Mouse (Mus musculus) forebrain, embryonic 12.5 days (tissue): ENCODE measurements around the gene Irf2bp2. TPM values are rescaled to one million over a fixed set of nuclear protein-coding genes. Genes with fewer than 3 reads are reported as not detected.
"Not testable (repeated sequence)": the region's sequence is repeated elsewhere in the genome, so short reads cannot be mapped to it uniquely, and the experiment has no call there.

Source experiments
- ATAC-seq: fragments of 200-750 bp; cut with Nextera tagmentation; 2 replicates; pipeline ENCODE4 v1.8.0; 2017; ENCODE audit warnings: moderate TSS enrichment; ENCODE audit not compliant: low FRiP score
- H3K27ac ChIP-seq: fragments of 300-500 bp; sonication (generic); 2 replicates; pipeline ENCODE4 v1.5.1; 2016; ENCODE audit warnings: mild to moderate bottlenecking
- H3K27me3 ChIP-seq: fragments of 300-500 bp; sonication (generic); 2 replicates; pipeline ENCODE4 v1.6.1; 2016; ENCODE audit warnings: mild to moderate bottlenecking
- H3K36me3 ChIP-seq: fragments of 300-500 bp; sonication (generic); replicated peaks from 2 replicates; pipeline ENCODE4 v1.6.1; 2016; ENCODE audit warnings: mild to moderate bottlenecking
- H3K4me1 ChIP-seq: fragments of 300-500 bp; sonication (generic); 2 replicates; pipeline ENCODE4 v1.6.1; 2016
- H3K4me2 ChIP-seq: fragments of 300-500 bp; sonication (generic); 2 replicates; pipeline ENCODE4 v1.6.1; 2016; ENCODE audit warnings: mild to moderate bottlenecking, moderate library complexity
- H3K4me3 ChIP-seq: fragments of 300-500 bp; sonication (generic); replicated peaks from 2 replicates; pipeline ENCODE4 v1.5.1; 2016; ENCODE audit warnings: mild to moderate bottlenecking
- H3K9ac ChIP-seq: fragments of 300-500 bp; sonication (generic); 2 replicates; pipeline ENCODE4 v1.6.1; 2016; ENCODE audit warnings: mild to moderate bottlenecking
- H3K9me3 ChIP-seq: fragments of 300-500 bp; sonication (generic); 2 replicates; pipeline ENCODE4 v1.6.1; 2016
- WGBS: fragments of 180-500 bp; shearing (Covaris S2); methylation state at CpG from one replicate; pipeline ENCODE4 v1.1.7; 2016; 5-methylcytosine and 5-hydroxymethylcytosine counted together
- polyA plus RNA-seq: library from polyadenylated mRNA; unstranded; fragments of >200 nt; fragmentation: Nextera tagmentation; extraction: Ambion mirVana; gene quantifications from 2 replicates; pipeline ENCODE4 v1.2.1, GENCODE M21; 2016

Gene Irf2bp2
- polyA plus RNA-seq, 1 experiment from 2014 or later = 7.4 TPM

DNA sequence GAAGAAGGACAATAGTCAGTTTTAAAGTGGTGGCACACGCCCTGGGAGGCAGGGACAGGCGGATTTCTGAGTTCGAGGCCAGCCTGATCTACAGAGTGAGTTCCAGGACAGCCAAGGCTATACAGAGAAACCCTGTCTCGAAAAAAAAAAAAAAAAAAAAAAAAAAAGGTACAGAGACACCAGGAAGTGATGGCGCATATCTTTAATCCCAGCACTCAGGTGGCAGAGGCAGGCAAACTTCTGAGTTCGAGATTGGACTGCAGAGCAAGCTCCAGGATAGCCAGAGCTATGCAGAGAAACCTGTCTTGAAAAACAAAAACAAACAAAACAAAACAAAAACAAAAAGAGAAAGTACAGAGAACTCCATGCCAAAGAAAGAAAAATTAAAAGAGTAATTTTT lies 6.6 kb upstream of the Irf2bp2 start:
- not testable (repeated sequence) for H3K9me3 ChIP-seq, H3K4me2 ChIP-seq, ATAC-seq, H3K9ac ChIP-seq, H3K4me3 ChIP-seq, H3K27me3 ChIP-seq, H3K36me3 ChIP-seq
- Histone ChIP-seq H3K4me1 (peaks cover 56% of the 10 kb centered on the region), H3K27ac (0 out of 2 replicates have a peak overlapping the region, but pooled peaks have one; percentile 63)
- WGBS = 81% methylated on average over 6 of the region's 6 CpGs

DNA sequence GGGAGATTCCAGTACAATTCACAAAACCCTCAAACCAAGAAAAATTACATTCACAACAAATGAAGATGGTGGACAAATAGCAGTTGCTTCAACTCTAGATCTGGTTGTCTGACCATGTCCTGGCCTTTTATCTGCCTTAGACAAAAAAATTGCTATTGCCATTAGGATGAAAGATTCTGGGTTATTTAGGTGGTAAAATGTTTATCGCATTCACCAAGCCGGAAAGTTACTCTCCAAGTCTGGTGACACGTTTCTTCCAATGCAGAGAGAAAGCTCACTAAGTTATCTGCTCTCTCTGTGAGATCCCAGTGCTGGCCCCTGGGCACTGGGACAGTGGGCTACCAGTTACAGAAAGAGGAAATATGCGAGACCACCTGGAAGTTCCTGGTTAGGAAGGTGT lies 5.5 kb upstream of the Irf2bp2 start:
- WGBS = 92% methylated on average over 4 of the region's 4 CpGs

DNA sequence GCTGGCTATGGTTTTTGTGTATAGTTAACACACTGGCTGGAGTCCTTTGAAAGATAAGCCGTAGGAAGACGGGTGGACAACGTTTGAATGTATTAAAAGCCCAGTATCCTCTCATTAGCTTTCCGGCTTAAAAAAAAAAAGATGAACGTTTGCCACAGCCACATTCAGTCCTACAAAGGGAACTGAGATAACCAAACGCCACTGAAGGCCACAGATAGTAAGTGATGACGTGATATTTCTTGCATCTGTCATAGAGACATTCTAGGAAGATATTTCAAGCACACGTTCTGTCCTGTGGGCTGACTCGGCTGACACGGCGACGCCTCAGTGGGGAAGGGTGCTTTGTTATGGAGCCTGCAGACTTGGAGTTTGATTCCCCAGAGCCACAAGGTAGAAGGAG lies 4.4 kb upstream of the Irf2bp2 start:
- Histone ChIP-seq H3K4me3 (no peak overlapping the region), H3K9ac (no peak overlapping the region), H3K27ac (no peak overlapping the region), H3K27me3 (peaks cover 5% of the 10 kb centered on the region; the same call in 1 of the 2 replicates), H3K4me2 (no peak overlapping the region), H3K36me3 (no peaks in the 10 kb centered on the region), H3K9me3 (no peaks in the 10 kb centered on the region), H3K4me1 (peaks cover 61% of the 10 kb centered on the region)
- 67% methylated on average over 12 of the region's 12 CpGs for WGBS
- no peak for ATAC-seq

More for the DNA sequence above, 5.5 kb upstream of the Irf2bp2 start:
- no peak overlapping the region for H3K9ac ChIP-seq
- H3K27me3 ChIP-seq = peaks cover 5% of the 10 kb centered on the region; the same call in 1 of the 2 replicates
- H3K4me2 ChIP-seq = no peak overlapping the region
- ATAC-seq = no peak
- H3K4me1 ChIP-seq = peaks cover 65% of the 10 kb centered on the region
- no peaks in the 10 kb centered on the region for H3K9me3 ChIP-seq
- no peaks in the 10 kb centered on the region for H3K36me3 ChIP-seq
- no peak overlapping the region for H3K4me3 ChIP-seq
- no peak overlapping the region for H3K27ac ChIP-seq

DNA sequence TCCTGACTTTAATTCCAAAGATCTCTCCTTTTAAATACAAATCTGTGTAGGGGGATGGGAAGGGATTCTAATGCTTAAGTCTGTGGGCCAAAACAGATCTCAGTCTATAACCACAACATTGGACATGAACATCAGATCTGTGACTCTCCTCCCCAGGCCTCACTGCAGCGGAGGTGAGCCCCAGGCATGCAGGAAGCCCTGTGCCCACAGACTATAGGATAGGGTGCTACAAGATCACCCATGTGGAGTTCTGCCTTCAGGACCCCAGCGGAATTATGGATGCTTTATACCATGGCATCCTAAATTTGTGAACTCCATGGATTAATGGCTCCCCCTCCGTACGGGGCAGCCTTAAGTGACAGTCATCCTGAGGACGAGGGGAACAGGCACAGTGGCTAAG lies 2.9 kb upstream of the Irf2bp2 start:
- Histone ChIP-seq H3K9me3 (no peaks in the 10 kb centered on the region), H3K4me3 (no peak overlapping the region), H3K36me3 (no peaks in the 10 kb centered on the region), H3K27ac (peak overlapping the region; percentile 99), H3K4me1 (peaks cover 55% of the 10 kb centered on the region), H3K9ac (peak overlapping the region; percentile 46), H3K4me2 (peak overlapping the region; percentile 81), H3K27me3 (peaks cover 4% of the 10 kb centered on the region; the same call in 1 of the 2 replicates)
- ATAC-seq = no peak
- 80% methylated on average over 5 of the region's 5 CpGs for WGBS

DNA sequence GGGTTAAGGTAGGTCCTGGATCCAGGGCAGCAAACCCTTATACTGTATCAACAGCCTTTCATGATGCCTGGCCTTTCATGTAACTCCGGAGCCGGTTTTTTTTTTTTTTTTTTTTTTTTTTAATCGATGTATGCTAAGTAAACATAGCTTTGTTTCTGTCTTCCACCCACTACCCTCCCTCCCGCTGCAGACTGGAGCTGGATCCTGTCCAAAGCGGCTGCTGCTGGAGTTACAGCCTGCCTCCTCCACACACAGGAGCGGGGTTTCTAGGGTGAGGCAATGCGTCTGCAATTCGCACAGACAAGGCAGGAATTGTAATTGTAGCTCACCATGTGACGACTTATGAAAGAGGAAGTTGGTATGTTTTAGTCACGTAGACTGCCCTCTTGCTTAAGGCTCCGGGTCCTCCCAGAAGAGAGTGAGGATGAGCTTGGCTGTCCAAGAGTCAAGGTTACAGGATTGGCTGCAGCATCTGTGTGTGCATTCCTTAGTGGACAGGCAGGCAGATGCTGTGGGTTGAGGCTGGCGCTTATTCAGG lies 2.4 kb upstream of the Irf2bp2 start:
- H3K4me1 ChIP-seq = peaks cover 55% of the 10 kb centered on the region
- H3K9ac ChIP-seq = peak overlapping the region; percentile 83
- 10% methylated on average over 12 of the region's 12 CpGs for WGBS
- no peaks in the 10 kb centered on the region for H3K9me3 ChIP-seq
- H3K36me3 ChIP-seq = peaks cover 4% of the 10 kb centered on the region; the same call in 1 of the 2 replicates
- H3K27me3 ChIP-seq = no peaks in the 10 kb centered on the region
- peak overlapping the region; percentile 99 for H3K27ac ChIP-seq
- H3K4me3 ChIP-seq = peak overlapping the region; percentile 1; the same call in 1 of the 2 replicates
- ATAC-seq = peak; percentile 39
- H3K4me2 ChIP-seq = peak overlapping the region; percentile 81

DNA sequence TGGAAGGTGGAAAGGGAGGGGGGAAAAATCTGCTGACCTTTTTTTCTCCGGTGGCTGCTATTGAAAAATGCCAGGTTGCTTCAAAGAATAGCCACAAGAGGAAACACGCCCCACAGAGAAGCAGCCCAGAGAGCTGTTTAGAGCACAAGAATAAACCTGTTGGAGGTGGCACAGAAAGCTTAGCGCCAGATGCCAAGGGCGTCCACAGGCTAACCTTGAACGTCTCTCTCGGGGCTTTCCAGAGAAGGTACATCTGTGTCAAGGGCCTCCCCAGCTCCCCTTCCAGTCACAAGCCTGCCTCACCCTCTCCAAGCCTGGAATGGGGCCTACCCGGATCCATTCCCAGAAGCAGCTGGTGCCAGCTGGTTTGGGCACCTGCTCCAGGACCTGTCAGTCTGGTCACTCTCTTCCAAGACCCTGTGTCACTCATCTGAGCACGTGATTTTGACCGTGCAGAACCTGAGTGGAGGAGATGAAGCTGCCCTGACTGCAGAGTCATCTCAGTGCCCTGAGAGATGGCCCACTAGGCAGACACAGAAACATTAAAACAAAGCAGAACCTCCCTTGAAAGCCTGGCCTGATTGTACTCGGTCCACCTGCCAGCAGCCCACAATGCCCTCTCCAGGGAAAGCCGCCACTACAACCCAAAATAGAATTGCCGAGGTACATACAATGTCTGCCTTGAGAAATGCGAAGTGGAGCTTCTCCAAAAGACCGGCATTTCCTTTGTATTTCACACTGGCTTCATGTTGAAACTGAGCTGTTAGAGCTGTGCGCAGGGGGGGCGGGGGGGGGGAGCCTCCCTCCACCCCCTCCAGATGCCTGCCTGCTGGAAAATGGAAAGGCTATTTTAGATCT lies 1.6 kb upstream of the Irf2bp2 start:
- Histone ChIP-seq H3K4me2 (peak overlapping the region; percentile 81), H3K9ac (peak overlapping the region; percentile 83), H3K4me3 (peak overlapping the region; percentile 93), H3K9me3 (no peaks in the 10 kb centered on the region), H3K27ac (peak overlapping the region; percentile 99), H3K4me1 (peaks cover 54% of the 10 kb centered on the region), H3K27me3 (no peaks in the 10 kb centered on the region), H3K36me3 (peaks cover 6% of the 10 kb centered on the region)
- 12% methylated on average over 16 of the region's 16 CpGs for WGBS
- ATAC-seq = peak; percentile 1; the same call in 1 of the 2 replicates

DNA sequence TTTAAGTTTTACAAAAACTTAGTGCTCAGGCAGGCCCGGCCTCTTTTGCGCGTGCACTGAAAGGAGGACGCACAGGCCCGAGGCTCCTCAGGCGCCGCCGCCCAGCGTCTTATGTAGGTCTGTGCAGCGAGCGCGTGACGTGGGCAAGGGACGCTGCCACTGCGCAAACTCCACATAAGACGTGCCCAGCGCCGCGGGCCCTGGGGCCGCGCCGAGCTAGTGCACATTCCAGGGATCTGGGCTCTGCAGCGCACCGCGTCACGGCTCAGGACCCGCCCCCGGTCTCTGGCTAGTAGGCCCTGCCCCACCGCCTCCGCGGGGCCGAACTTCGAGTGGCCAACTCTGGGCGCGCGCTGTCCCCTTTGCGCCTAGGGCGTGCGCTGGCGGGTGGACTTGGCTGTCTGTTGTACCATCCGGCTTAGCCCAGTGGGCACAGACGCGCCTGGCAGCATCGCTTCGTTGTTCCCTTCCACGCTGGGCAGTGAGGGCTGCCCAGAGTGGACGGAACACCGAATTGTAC lies 755 bp upstream of the Irf2bp2 start:
- peak overlapping the region; percentile 93 for H3K4me3 ChIP-seq
- whole genome bisulfite sequencing = under 1% methylated on average over 48 of the region's 48 CpGs
- H3K9me3 ChIP-seq = no peaks in the 10 kb centered on the region

DNA sequence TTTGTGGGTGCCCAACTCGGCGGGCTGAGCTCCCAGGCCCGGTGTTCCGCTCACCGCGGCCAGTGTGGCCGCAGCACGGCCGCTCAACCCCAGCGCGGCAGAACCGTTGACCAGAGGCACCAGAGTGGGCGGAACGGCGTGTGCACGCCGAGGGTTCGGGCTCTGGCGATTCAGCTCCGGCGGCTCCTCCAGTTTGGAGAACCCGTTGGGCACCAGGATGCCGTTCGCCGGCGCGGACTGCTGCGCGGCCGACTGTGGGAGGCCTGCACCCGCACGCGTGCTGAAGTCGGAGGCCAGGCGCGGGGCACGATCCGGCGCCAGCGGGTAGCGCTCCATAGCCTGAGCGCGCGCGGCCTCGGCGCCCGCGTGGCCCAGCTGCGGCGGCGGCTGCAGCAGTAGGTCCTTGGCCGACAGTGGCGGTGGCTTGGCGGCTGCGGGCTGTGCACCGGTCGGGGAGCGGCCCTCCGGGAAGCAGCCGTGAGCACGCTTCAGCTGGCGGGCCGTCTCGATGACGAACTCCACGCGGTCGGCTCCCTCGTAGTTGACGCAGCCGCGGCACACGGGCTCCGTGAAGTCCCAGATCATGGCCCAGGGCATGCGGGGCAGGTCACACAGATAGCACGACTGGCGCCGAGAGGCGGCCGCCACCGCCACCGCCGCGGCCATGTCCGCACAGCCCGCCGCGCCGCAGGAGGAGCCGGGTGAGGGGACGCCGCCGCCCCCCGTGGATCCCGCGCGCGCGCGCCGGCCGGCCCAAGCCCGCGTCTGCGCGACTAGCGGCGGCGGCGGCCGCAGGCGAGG lies 815 bp downstream of the Irf2bp2 start:
- H3K27ac ChIP-seq = peak overlapping the region; percentile 99
- no peaks in the 10 kb centered on the region for H3K27me3 ChIP-seq
- H3K4me1 ChIP-seq = peaks cover 71% of the 10 kb centered on the region
- H3K9me3 ChIP-seq = no peaks in the 10 kb centered on the region
- peak overlapping the region; percentile 93 for H3K4me3 ChIP-seq
- no peak for ATAC-seq
- peak overlapping the region; percentile 96 for H3K4me2 ChIP-seq
- H3K36me3 ChIP-seq = peaks cover 9% of the 10 kb centered on the region
- WGBS = under 1% methylated on average over 111 of the region's 113 CpGs
- peak overlapping the region; percentile 100 for H3K9ac ChIP-seq

More for the DNA sequence above, 755 bp upstream of the Irf2bp2 start:
- peak overlapping the region; percentile 83 for H3K9ac ChIP-seq
- peaks cover 62% of the 10 kb centered on the region for H3K4me1 ChIP-seq
- H3K4me2 ChIP-seq = peak overlapping the region; percentile 81
- peak overlapping the region; percentile 99 for H3K27ac ChIP-seq
- H3K27me3 ChIP-seq = no peaks in the 10 kb centered on the region
- peaks cover 9% of the 10 kb centered on the region for H3K36me3 ChIP-seq
- ATAC-seq = peak; percentile 87

DNA sequence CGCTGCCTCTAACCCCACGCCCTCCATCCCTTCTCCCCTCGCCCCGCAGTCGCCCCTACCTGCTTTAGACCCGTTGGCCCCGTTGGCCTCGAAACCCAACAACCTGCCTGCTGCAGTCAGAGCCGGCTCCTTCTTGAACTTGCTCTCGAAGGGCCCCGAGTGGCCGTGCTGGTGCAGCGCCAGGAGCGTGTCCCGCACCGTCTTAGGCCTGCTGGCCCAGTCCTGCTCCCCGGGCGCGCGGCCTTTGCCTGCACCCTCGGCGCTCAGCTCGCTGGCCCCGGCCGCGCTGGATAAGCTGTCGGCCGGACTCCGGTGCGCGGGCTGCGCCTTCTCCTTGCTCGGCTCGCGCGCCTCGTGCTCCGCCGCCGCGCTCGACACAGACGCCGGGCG lies 1.4 kb downstream of the Irf2bp2 start:
- H3K36me3 ChIP-seq = peaks cover 9% of the 10 kb centered on the region

DNA sequence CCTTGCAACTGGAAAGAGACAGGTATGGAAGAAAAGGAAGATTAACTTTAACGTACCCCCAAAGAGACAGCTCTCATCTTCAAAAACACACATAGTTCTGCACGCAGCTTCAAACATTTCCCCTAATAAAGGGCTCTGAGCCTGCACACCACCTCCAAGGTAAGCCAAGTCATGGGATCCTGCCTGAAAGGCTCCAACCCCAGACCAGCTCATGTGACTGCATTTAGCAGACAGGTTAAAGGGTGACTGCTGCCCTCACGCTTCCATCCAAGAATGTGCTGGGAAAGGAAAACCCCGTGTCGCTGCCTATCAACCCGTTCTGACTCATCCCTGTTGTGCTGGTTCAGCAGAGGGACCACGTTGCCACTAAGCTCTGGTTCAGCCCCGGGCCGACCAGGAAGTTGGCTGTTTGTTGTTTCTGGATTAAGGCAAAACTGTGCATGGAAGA lies 1.9 kb downstream of the Irf2bp2 start:
- WGBS = under 1% methylated on average over 9 of the region's 9 CpGs
- H3K27ac ChIP-seq = peak overlapping the region; percentile 99
- no peak for ATAC-seq
- peak overlapping the region; percentile 100 for H3K9ac ChIP-seq
- H3K4me1 ChIP-seq = peaks cover 69% of the 10 kb centered on the region
- peaks cover 9% of the 10 kb centered on the region for H3K36me3 ChIP-seq
- no peaks in the 10 kb centered on the region for H3K9me3 ChIP-seq
- H3K4me3 ChIP-seq = peak overlapping the region; percentile 93
- no peaks in the 10 kb centered on the region for H3K27me3 ChIP-seq
- H3K4me2 ChIP-seq = peak overlapping the region; percentile 96

More for the DNA sequence above, 1.4 kb downstream of the Irf2bp2 start:
- Histone ChIP-seq H3K4me3 (peak overlapping the region; percentile 93), H3K9me3 (no peaks in the 10 kb centered on the region), H3K4me1 (peaks cover 70% of the 10 kb centered on the region), H3K27me3 (no peaks in the 10 kb centered on the region), H3K4me2 (peak overlapping the region; percentile 96), H3K9ac (peak overlapping the region; percentile 100), H3K27ac (peak overlapping the region; percentile 99)
- no peak for ATAC-seq
- under 1% methylated on average over 41 of the region's 45 CpGs for WGBS

DNA sequence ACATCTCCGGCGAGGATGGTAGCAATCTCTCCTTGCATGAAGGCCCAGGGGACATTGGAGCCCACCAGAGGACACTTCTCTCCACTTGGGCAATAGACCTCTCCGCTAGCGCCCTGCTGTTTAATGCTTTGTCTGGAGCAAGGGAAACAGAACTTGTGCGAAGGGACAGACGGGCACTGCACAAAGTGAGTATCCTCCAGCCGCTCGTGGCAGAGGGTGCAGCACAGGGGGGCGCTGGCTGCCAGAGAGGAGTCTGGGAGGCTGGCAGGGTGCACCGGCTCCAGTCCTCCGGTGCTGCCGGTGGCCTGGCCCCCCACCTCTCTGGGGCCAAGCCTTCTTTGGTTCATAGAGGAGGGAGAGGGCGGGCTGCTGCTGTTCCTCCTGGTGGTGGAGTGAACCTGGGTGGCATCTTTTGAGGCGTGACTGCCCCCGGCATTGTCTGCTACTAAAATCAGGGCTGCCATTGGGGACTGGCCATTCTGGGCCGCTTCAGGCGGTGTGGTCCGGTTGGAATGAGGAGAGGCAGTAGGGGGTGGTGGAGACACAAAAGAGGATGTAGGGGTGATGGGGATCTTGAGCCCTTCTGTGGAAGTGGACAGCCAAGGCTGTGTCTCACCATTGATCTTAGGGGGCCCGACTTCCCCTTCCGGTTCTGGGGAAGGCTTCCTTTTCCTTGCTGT lies 2.5 kb downstream of the Irf2bp2 start:
- Histone ChIP-seq H3K36me3 (peaks cover 13% of the 10 kb centered on the region), H3K27ac (peak overlapping the region; percentile 99), H3K4me3 (peak overlapping the region; percentile 93), H3K4me2 (peak overlapping the region; percentile 96), H3K9ac (peak overlapping the region; percentile 100), H3K9me3 (no peaks in the 10 kb centered on the region), H3K4me1 (peaks cover 67% of the 10 kb centered on the region), H3K27me3 (no peaks in the 10 kb centered on the region)
- WGBS = 2% methylated on average over 20 of the region's 20 CpGs
- ATAC-seq = no peak
